Mouse (Mus musculus) C2C12 (cell line): ENCODE data around the gene Midn.

Experiments
- CEBPB ChIP-seq: IDR thresholded peaks from one replicate; pipeline ENCODE4 v1.6.1; 2011; ENCODE audit warnings: low read depth, mild to moderate bottlenecking, control low read depth, moderate library complexity
- CTCF ChIP-seq: IDR thresholded peaks from one replicate; pipeline ENCODE4 v1.5.1; 2011; ENCODE audit not compliant: control insufficient read depth, insufficient read depth, insufficient read length
- MAX ChIP-seq: IDR thresholded peaks from one replicate; pipeline ENCODE4 v1.6.1; 2011; ENCODE audit warnings: mild to moderate bottlenecking, control low read depth
- MYOG ChIP-seq: IDR thresholded peaks from one replicate; pipeline ENCODE4 v1.6.1; 2011; ENCODE audit not compliant: control insufficient read depth, insufficient read length; ENCODE audit errors: extremely low read depth
- USF1 ChIP-seq: IDR thresholded peaks from one replicate; pipeline ENCODE4 v1.6.1; 2011; ENCODE audit warnings: low read depth, mild to moderate bottlenecking, control low read depth, moderate library complexity

GRCm38 (mm10) chr10:80142530-80142925 is 5.5 kb upstream of the Midn start:
- no peak for TF ChIP-seq CTCF
- TF ChIP-seq MAX, result no peak
- no peak for TF ChIP-seq CEBPB
- TF ChIP-seq USF1, result no peak
- TF ChIP-seq MYOG, result no peak
